Mouse (Mus musculus) urinary bladder, postnatal 14 days (tissue): ENCODE results near the gene Naa11.

Experiments used
- DNase-seq: peaks from one replicate; pipeline ENCODE4 v3.0.0; 2021; ENCODE audit warnings: low spot score

The Naa11 gene

DNA sequence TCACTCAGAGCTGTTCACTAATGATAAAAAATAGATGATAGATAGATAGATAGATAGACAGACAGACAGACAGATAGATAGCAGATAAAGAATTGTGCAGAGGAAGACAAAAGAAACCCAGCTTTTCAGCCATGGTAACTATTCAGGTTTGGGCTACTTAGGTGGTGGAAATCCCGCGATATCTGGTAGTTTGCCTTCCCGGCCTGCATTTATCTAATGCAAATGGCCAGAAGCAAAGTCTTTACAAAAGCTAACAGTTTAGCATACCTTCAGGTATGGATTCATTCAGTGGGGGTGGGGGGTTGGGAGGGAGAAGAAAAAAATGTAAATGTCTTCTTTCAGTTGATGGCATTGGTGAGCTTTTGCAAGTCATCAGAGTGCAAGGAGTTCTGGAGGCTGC is 48.0 kb downstream of the Naa11 start:
- no peak for DNase-seq

DNA sequence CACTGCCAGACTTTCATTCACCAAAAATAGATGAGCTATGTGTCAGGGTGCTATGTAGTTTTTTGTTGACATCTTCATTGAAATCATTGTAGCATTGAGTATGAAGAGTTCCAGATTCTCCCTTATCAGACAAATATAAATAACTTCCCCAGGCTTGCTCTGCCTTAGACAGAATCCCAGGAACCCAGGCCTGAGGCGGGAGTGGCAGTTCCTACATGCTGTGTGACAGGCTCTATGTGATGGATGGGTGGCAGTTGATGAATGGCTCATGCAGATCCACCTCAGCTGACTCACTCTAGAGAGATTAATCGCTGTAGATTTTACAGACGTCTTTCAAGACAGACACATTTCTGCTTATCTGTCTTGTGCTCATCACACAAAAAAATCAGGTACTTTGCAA is 57.4 kb downstream of the Naa11 start:
- DNase-seq, result no peak
